Mouse (Mus musculus): Measurements from ENCODE around the gene Ccdc88a. TPM values are rescaled to one million over a fixed set of nuclear protein-coding genes. Genes with fewer than 3 reads are reported as not detected.

Ccdc88a gene
- polyA plus RNA-seq, 1 experiment from 2014 or later = 6.6 TPM

DNA sequence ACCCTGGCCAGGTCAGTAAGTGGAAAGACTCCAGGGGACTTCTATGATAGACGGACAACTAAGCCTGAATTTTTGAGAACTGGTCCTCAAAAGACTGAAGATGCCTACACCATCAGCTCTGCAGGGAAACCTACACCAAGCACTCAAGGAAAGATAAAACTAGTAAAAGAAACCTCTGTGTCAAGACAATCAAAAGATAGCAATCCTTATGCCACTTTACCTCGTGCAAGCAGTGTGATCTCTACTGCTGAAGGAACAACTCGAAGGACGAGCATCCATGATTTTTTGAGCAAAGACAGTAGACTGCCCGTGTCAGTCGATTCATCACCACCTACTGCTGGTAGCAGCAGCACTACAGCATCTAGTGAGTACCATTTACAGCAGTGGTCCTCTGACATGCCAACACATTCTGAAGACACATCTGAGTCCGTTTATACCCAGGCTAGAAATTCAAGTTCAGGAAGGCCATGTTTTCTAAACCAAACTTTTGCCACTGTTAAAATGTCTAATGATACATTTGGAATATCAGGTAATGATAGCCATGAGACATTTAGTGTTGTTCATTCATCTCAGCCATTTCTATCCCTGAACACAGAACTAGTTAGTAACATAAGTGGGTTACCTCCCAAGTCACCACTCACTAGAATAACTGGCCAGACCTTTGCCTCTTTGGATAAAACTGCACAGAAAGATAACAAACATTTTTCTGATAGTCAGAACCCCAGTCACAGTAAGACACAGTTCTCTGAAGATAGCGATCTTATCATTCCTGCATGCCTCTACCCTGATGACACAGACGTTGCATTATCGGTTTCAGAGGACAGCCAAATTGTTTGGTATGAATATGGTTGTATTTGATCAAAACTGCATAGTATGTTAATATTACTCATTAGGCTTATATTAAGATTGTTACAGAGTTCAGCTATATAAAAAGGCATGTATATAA lies 130.8 kb downstream of the Ccdc88a start:
- TF ChIP-seq CTCF (IDR thresholded peaks at IDR 0.05; ENCODE audit: low read depth) = no peak
- Histone ChIP-seq H3K4me2 (replicated peaks; ENCODE audit: low read depth) (no peak overlapping the region), H3K9me3 (ENCODE audit: control insufficient read depth) (no peaks in the 10 kb centered on the region), H3K9ac (ENCODE audit: low read depth, low read length) (no peak overlapping the region), H3K4me1 (replicated peaks; ENCODE audit: control insufficient read depth, insufficient read depth, low read length) (no peaks in the 10 kb centered on the region), H3K36me3 (ENCODE audit: control insufficient read depth, insufficient read depth) (peaks cover 8% of the 10 kb centered on the region; the same call in 1 of the 2 replicates), H3K4me3 (ENCODE audit: low read depth, low read length) (no peak overlapping the region), H3K27me3 (replicated peaks; ENCODE audit: control insufficient read depth, insufficient read depth, low read length) (no peaks in the 10 kb centered on the region), H3K27ac (ENCODE audit: low read depth, low read length) (no peak overlapping the region)
- no peak for ATAC-seq
- WGBS = 85% methylated on average over 10 of the region's 10 CpGs

DNA sequence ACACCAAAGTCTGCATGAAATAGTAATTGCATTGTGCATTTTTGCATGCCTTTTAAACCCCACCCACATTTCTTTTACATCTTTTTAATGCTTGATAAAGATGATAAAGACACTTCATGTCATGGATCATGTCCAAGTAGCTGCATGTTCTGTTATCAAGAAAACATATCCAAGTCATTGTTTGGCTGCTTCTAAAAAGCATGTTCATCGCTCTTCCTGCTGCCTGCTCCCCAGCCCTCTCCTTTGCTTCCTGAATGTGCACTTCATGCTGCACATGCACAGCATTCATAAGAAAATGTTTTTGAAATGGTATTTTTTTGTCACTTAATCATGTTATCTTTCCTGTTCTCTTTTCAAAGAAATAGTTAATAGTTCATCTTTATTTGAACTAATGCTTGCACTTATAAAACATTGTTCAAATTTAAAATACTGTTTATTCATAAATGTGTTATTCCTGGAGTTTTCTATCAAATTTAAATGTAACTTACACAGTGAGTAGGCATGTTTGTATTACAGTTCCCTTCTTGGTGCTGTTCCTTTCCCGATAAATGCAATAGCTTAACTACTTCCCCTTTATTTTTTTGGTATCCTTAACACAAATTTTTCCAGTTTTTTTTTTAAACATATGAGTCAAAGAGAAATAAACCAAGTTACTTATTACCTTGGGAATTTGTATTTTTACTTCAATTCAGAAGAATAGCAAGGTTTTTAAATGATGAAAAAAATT lies 131.6 kb downstream of the Ccdc88a start:
- ATAC-seq = no peak

GRCm38 (mm10) chr11:29509421-29509820 lies 136.0 kb downstream of the Ccdc88a start:
- no peaks in the 10 kb centered on the region for H3K4me1 ChIP-seq (replicated peaks; ENCODE audit: control insufficient read depth, insufficient read depth, low read length)
- H3K4me3 ChIP-seq (ENCODE audit: low read depth, low read length) = no peak overlapping the region
- H3K36me3 ChIP-seq (ENCODE audit: control insufficient read depth, insufficient read depth) = peaks cover 9% of the 10 kb centered on the region
- H3K9me3 ChIP-seq (ENCODE audit: control insufficient read depth) = no peaks in the 10 kb centered on the region
- H3K9ac ChIP-seq (ENCODE audit: low read depth, low read length) = no peak overlapping the region
- H3K4me2 ChIP-seq (replicated peaks; ENCODE audit: low read depth) = no peak overlapping the region
- no peak for ATAC-seq
- H3K27ac ChIP-seq (ENCODE audit: low read depth, low read length) = no peak overlapping the region
- H3K27me3 ChIP-seq (replicated peaks; ENCODE audit: control insufficient read depth, insufficient read depth, low read length) = no peaks in the 10 kb centered on the region
- WGBS = 88% methylated on average over 1 of the region's 1 CpGs
- TF ChIP-seq CTCF (IDR thresholded peaks at IDR 0.05; ENCODE audit: low read depth) = no peak

More for the DNA sequence above, 131.6 kb downstream of the Ccdc88a start:
- Histone ChIP-seq H3K4me1 (replicated peaks; ENCODE audit: control insufficient read depth, insufficient read depth, low read length) (no peaks in the 10 kb centered on the region), H3K9ac (ENCODE audit: low read depth, low read length) (no peak overlapping the region), H3K36me3 (ENCODE audit: control insufficient read depth, insufficient read depth) (peaks cover 8% of the 10 kb centered on the region; the same call in 1 of the 2 replicates), H3K4me3 (ENCODE audit: low read depth, low read length) (no peak overlapping the region), H3K9me3 (ENCODE audit: control insufficient read depth) (no peaks in the 10 kb centered on the region), H3K27ac (ENCODE audit: low read depth, low read length) (no peak overlapping the region), H3K4me2 (replicated peaks; ENCODE audit: low read depth) (no peak overlapping the region), H3K27me3 (replicated peaks; ENCODE audit: control insufficient read depth, insufficient read depth, low read length) (no peaks in the 10 kb centered on the region)
- TF ChIP-seq CTCF (IDR thresholded peaks at IDR 0.05; ENCODE audit: low read depth) = no peak
- WGBS = 92% methylated on average over 2 of the region's 2 CpGs

GRCm38 (mm10) chr11:29512818-29513535 lies 139.5 kb downstream of the Ccdc88a start:
- Histone ChIP-seq H3K9me3 (ENCODE audit: control insufficient read depth) (no peaks in the 10 kb centered on the region), H3K27ac (ENCODE audit: low read depth, low read length) (no peak overlapping the region), H3K4me1 (replicated peaks; ENCODE audit: control insufficient read depth, insufficient read depth, low read length) (no peaks in the 10 kb centered on the region), H3K4me3 (ENCODE audit: low read depth, low read length) (no peak overlapping the region), H3K27me3 (replicated peaks; ENCODE audit: control insufficient read depth, insufficient read depth, low read length) (no peaks in the 10 kb centered on the region), H3K4me2 (replicated peaks; ENCODE audit: low read depth) (no peak overlapping the region), H3K36me3 (ENCODE audit: control insufficient read depth, insufficient read depth) (peaks cover 7% of the 10 kb centered on the region), H3K9ac (ENCODE audit: low read depth, low read length) (no peak overlapping the region)
- WGBS = 91% methylated on average over 4 of the region's 4 CpGs
- ATAC-seq = no peak
- no peak for TF ChIP-seq CTCF (IDR thresholded peaks at IDR 0.05; ENCODE audit: low read depth)

DNA sequence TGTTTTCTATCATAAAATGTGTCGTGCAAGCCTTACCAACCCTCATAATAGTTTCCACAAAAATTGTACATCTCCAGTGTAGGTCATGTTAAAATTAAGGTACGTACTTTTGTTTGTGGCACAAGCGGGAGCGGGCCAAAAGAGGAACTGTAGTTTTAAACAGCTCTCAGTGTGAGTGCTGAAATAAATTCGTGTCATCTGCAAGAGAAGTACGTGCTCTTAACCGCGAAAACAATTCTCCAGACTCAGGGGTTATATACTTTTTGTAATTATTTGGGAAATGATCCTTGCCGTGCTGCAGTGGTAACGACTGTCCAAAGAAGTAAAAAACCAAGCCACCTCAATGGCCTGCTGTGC lies 140.8 kb downstream of the Ccdc88a start:
- H3K36me3 ChIP-seq (ENCODE audit: control insufficient read depth, insufficient read depth) = peaks cover 7% of the 10 kb centered on the region
- TF ChIP-seq CTCF (IDR thresholded peaks at IDR 0.05; ENCODE audit: low read depth) = no peak
- H3K27ac ChIP-seq (ENCODE audit: low read depth, low read length) = peak overlapping the region; percentile 63
- H3K27me3 ChIP-seq (replicated peaks; ENCODE audit: control insufficient read depth, insufficient read depth, low read length) = no peaks in the 10 kb centered on the region
- H3K4me2 ChIP-seq (replicated peaks; ENCODE audit: low read depth) = peak overlapping the region; percentile 74
- H3K4me3 ChIP-seq (ENCODE audit: low read depth, low read length) = peak overlapping the region; percentile 62
- H3K4me1 ChIP-seq (replicated peaks; ENCODE audit: control insufficient read depth, insufficient read depth, low read length) = no peaks in the 10 kb centered on the region
- no peak for ATAC-seq
- H3K9ac ChIP-seq (ENCODE audit: low read depth, low read length) = peak overlapping the region; percentile 58
- H3K9me3 ChIP-seq (ENCODE audit: control insufficient read depth) = no peaks in the 10 kb centered on the region
- WGBS = 15% methylated on average over 10 of the region's 10 CpGs

All from intestine, postnatal 0 days (tissue).